Mouse (Mus musculus) thymus, adult 2 months (tissue): Measurements from ENCODE around the gene Prelid3b. TPM values are rescaled to one million over a fixed set of nuclear protein-coding genes. Genes with fewer than 3 reads are reported as not detected.
A peak's percentile ranks its signal among the peaks of the same experiment; 100 is the strongest.

Source experiments
- DNase-seq: peaks from one replicate; pipeline ENCODE4 v3.0.0; 2021
- H3K27ac ChIP-seq: fragments of 200-500 bp; 2 replicates; pipeline ENCODE4 v1.5.1; 2012; ENCODE audit warnings: low read length, control low read depth; ENCODE audit not compliant: control insufficient read depth, insufficient read depth
- H3K27me3 ChIP-seq: fragments of 200-500 bp; 2 replicates; pipeline ENCODE4 v1.6.1; 2012; ENCODE audit warnings: mild to moderate bottlenecking, low read length, moderate library complexity, mixed read lengths; ENCODE audit not compliant: control insufficient read depth, insufficient read depth
- H3K36me3 ChIP-seq: fragments of 200-500 bp; 2 replicates; pipeline ENCODE4 v1.6.1; 2012; ENCODE audit warnings: mild to moderate bottlenecking, low read length, moderate library complexity; ENCODE audit not compliant: control insufficient read depth, insufficient read depth
- H3K4me1 ChIP-seq: fragments of 200-500 bp; replicated peaks from 2 replicates; pipeline ENCODE4 v1.6.1; 2012; ENCODE audit warnings: low read length; ENCODE audit not compliant: control insufficient read depth, insufficient read depth
- H3K4me3 ChIP-seq: fragments of 200-500 bp; 2 replicates; pipeline ENCODE4 v1.5.1; 2012; ENCODE audit warnings: mild to moderate bottlenecking, low read length, control low read depth, moderate library complexity; ENCODE audit not compliant: control insufficient read depth, insufficient read depth
- CTCF ChIP-seq: fragments of 200-500 bp; IDR thresholded peaks from 2 replicates; pipeline ENCODE4 v1.5.1; 2012; ENCODE audit warnings: mild to moderate bottlenecking, control low read depth, low read length, moderate library complexity, borderline replicate concordance; ENCODE audit not compliant: control insufficient read depth, poor library complexity, insufficient read depth; ENCODE audit errors: extremely low read depth
- POLR2A ChIP-seq: fragments of 200-500 bp; IDR thresholded peaks from 2 replicates; pipeline ENCODE4 v1.6.1; 2012; ENCODE audit warnings: mild to moderate bottlenecking, low read length, control low read depth, moderate library complexity; ENCODE audit not compliant: control insufficient read depth, poor library complexity, insufficient read depth; ENCODE audit errors: extremely low read depth
- WGBS: fragments of 180-500 bp; shearing (Covaris S2); methylation state at CpG from one replicate; pipeline ENCODE4 v1.1.7; 2018; 5-methylcytosine and 5-hydroxymethylcytosine counted together
- polyA plus RNA-seq: library from polyadenylated mRNA; depleted of rRNA; stranded (reverse); fragments of >200 nt; gene quantifications from 2 replicates; pipeline ENCODE4 v1.2.3, GENCODE M21; 2012

The Prelid3b gene
- polyA plus RNA-seq, 1 experiment: 62.8 TPM

DNA sequence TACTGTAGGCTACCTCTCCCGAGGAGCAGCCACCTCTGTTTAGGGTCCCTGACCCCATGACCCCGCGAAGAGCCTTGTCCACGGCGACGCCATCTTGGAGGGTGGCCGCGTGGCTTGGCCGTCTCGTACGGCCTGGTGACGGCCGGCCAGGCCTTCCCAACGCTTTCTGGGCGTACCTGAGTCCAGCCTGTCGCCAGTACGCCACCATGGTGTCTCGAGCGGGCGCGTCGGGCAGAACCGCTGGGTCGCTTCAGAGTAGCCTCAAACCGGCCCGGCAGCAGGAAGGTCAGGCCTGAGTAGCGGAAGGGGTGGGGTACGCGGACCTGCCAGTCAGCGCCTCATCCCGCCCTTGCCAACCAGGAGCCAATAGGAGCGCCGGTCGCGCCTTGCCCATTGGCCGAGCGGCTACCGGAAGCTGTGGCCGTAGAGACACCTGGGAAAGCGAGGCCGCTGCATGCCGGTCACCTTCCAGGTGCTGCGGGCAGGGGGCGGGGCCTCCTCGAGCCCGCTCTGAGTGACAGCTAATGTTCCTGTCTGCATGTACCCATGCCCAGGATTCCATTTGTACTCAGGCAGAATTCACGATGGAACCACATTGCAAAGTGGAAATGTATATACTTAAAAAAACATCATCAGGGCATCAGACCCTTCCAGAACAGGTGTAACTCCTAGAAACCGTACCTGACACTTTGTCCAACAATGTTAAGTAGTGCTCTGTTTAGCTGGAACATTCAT is 8.9 kb downstream of the Prelid3b start, which contains the start of gene Atp5e:
Atp5e (minus strand) TSS at position 317 of the 735 bp plus-strand sequence.
- DNase-seq: peak; percentile 95
- WGBS: 2% methylated on average over 48 of the region's 48 CpGs

GRCm38 (mm10) chr2:174463370-174463769 is 9.5 kb downstream of the Prelid3b start:
- WGBS: 30% methylated on average over 10 of the region's 10 CpGs
- Histone ChIP-seq H3K4me1 (peaks cover 5% of the 10 kb centered on the region), H3K27ac (no peak overlapping the region), H3K4me3 (peak overlapping the region; percentile 84), H3K27me3 (no peaks in the 10 kb centered on the region), H3K36me3 (peaks cover 26% of the 10 kb centered on the region)
- no peak for TF ChIP-seq CTCF
- no peak for TF ChIP-seq POLR2A
- DNase-seq: no peak

More for the DNA sequence above, 8.9 kb downstream of the Prelid3b start, which contains the start of gene Atp5e:
- TF ChIP-seq CTCF: peak; percentile 36; the same call in 1 of the 2 replicates
- TF ChIP-seq POLR2A: 0 out of 2 replicates have a peak, but pooled peaks have one; percentile 56
- no peak within 1 kb of the TSS for H3K27ac ChIP-seq
- H3K27me3 ChIP-seq: no peaks in the 10 kb centered on the region
- H3K4me3 ChIP-seq: peak within 1 kb of the TSS; percentile 84
- H3K4me1 ChIP-seq: peaks cover 5% of the 10 kb centered on the region
- H3K36me3 ChIP-seq: peaks cover 26% of the 10 kb centered on the region

GRCm38 (mm10) chr2:174459365-174459764 is 13.5 kb downstream of the Prelid3b start:
- WGBS: 90% methylated on average over 2 of the region's 2 CpGs
- peaks cover 5% of the 10 kb centered on the region for H3K4me1 ChIP-seq
- TF ChIP-seq POLR2A (no peak), CTCF (no peak)

GRCm38 (mm10) chr2:174453681-174454080 is 19.2 kb downstream of the Prelid3b start:
- DNase-seq: no peak
- Histone ChIP-seq H3K27ac (no peak overlapping the region), H3K27me3 (no peaks in the 10 kb centered on the region), H3K4me3 (no peak overlapping the region), H3K4me1 (no peaks in the 10 kb centered on the region), H3K36me3 (no peaks in the 10 kb centered on the region)
- TF ChIP-seq CTCF (no peak), POLR2A (no peak)
- WGBS: 75% methylated on average over 7 of the region's 7 CpGs

More at GRCm38 (mm10) chr2:174459365-174459764, 13.5 kb downstream of the Prelid3b start:
- Histone ChIP-seq H3K4me3 (no peak overlapping the region), H3K27ac (no peak overlapping the region), H3K36me3 (peaks cover 17% of the 10 kb centered on the region), H3K27me3 (no peaks in the 10 kb centered on the region)
- no peak for DNase-seq

GRCm38 (mm10) chr2:174450353-174450752 is 22.5 kb downstream of the Prelid3b start, which contains the start of gene Tubb1:
Gene Tubb1, plus strand, starts transcription at chr2:174450695.
- Histone ChIP-seq H3K4me3 (no peak within 1 kb of the TSS), H3K36me3 (no peaks in the 10 kb centered on the region), H3K27me3 (no peaks in the 10 kb centered on the region), H3K27ac (no peak within 1 kb of the TSS), H3K4me1 (no peaks in the 10 kb centered on the region)
- no peak for TF ChIP-seq POLR2A
- TF ChIP-seq CTCF: no peak
- 58% methylated on average over 4 of the region's 4 CpGs for WGBS
- no peak for DNase-seq

- DNase-seq: no peak
- Histone ChIP-seq H3K27ac (no peak overlapping the region), H3K36me3 (no peaks in the 10 kb centered on the region), H3K27me3 (no peaks in the 10 kb centered on the region), H3K4me3 (no peak overlapping the region), H3K4me1 (no peaks in the 10 kb centered on the region)
- WGBS: 87% methylated on average over 4 of the region's 4 CpGs
- no peak for TF ChIP-seq POLR2A
- TF ChIP-seq CTCF: no peak
Observed at GRCm38 (mm10) chr2:174448405-174448804, 24.5 kb downstream of the Prelid3b start.

DNA sequence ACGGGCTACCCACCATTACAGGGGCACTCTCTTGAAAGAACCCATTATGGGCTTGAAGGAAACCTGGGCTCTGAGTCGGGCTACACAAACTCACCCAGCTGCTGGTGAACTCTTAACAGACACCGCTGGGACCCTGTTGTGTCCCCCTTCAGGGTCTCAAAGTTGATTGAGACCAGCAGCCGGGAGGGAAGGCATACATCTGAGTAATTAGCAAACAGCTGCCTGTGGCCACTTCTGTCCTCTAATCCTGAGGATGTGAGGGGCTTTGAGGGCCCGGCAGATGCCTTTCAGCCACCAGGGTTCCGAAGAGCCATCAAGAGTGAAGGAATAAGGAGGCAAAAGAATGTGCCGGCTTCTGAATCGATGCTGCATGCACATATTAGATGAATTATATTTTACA is 26.0 kb downstream of the Prelid3b start:
- Histone ChIP-seq H3K36me3 (no peaks in the 10 kb centered on the region), H3K27ac (no peak overlapping the region), H3K27me3 (no peaks in the 10 kb centered on the region), H3K4me1 (no peaks in the 10 kb centered on the region), H3K4me3 (no peak overlapping the region)
- TF ChIP-seq POLR2A (no peak), CTCF (no peak)
- WGBS: 94% methylated on average over 8 of the region's 8 CpGs
- no peak for DNase-seq
